Mouse (Mus musculus) cerebral cortex, adult 2 months (tissue): ENCODE results near the gene Top1.

Experiments
- WGBS: fragments of 180-500 bp; shearing (Covaris S2); methylation state at CpG from one replicate; pipeline ENCODE4 v1.1.7; 2018; 5-methylcytosine and 5-hydroxymethylcytosine counted together

Top1 gene

GRCm38 (mm10) chr2:160723613-160724375 lies 78.1 kb downstream of the Top1 start:
- WGBS = 90% methylated on average over 4 of the region's 4 CpGs

GRCm38 (mm10) chr2:160724536-160724935 lies 78.8 kb downstream of the Top1 start:
- 61% methylated on average over 5 of the region's 5 CpGs for WGBS

DNA sequence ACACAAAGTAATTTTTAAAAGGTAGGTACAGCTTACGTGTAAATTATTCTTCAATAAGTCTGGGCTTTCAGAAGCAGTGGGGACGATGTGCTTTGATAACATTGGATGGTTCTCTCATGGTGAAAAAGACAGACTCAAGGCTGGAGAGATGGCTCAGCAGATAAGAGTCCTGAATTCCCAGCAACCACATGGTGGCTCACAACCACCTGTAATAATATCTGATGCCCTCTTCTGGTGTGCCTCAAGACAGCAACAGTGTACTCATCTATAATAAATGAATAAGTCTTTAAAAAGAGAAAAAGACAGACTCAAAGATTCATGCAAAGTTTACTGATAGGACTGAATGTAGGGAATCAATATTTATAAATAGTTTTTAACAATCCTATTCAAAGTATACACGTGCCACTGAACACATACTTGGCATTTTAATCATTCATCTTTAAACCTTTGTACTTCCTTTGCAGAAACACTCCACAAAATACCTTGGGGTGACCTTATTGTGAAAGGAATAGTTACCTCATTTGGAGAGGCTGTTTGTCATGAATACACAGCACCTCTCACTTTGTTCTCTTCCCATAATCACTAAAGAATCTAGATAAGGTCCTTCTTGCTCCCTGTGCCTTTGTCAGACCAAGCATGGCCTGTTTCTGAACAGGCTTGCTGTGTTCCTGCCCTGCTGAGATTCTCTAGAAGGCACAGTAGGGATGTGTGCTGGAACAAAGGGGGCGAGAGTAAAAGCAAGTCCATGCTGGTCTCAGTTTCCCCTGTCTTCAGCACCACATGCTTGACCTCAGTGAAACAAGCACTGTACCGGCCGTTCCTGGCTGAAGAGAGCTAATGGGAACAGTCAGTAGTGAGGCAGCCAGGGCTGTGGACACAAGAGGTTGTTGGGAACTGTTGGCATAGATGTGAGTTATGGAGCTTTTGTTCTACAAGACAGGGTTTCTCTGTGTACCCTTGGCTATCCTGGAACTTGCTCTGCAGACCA lies 80.5 kb downstream of the Top1 start:
- 78% methylated on average over 6 of the region's 6 CpGs for WGBS

DNA sequence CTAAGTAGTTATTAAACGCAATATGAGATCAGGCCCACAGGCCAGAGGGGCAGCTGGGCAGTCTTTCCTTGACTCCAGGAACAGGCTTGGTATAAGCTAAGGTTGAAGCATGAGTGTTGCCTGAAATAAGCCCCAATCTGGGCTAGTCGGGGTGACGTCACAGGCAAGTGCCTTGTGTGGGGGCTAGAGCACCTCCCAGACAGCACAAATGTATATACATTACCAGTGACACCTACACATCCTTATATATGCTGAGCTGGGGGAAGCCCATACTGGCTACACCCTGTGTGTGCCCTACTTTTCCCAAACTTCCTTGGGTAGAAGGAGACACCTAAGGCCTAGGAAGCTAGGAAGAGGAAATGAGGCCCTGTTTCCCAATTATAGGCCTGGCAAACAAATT lies 83.3 kb downstream of the Top1 start:
- 68% methylated on average over 3 of the region's 3 CpGs for WGBS

DNA sequence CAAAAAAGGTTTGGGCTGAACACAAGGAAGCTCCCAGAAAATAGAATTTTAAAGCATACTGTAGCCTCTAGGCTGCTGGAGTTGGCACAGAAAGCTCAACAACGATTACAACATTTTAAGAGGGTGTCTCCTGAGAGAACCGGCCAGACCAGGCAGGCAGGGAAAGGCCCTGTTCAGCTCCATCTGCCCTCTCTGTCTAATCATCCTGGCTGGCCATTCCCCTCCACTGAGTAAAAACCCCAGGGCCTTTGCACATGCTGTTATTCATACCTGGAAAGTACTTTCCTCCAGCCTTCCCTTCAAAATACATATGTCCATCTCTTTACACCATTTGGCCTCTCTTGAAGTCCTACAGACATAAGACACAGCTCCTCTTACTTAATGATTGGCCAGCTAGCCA lies 83.7 kb downstream of the Top1 start:
- 34% methylated on average over 2 of the region's 2 CpGs for WGBS

GRCm38 (mm10) chr2:160729851-160730796 lies 84.4 kb downstream of the Top1 start:
- WGBS = 32% methylated on average over 17 of the region's 17 CpGs

- 6% methylated on average over 19 of the region's 19 CpGs for WGBS
Measured at GRCm38 (mm10) chr2:160730797-160731116, 85.1 kb downstream of the Top1 start.

DNA sequence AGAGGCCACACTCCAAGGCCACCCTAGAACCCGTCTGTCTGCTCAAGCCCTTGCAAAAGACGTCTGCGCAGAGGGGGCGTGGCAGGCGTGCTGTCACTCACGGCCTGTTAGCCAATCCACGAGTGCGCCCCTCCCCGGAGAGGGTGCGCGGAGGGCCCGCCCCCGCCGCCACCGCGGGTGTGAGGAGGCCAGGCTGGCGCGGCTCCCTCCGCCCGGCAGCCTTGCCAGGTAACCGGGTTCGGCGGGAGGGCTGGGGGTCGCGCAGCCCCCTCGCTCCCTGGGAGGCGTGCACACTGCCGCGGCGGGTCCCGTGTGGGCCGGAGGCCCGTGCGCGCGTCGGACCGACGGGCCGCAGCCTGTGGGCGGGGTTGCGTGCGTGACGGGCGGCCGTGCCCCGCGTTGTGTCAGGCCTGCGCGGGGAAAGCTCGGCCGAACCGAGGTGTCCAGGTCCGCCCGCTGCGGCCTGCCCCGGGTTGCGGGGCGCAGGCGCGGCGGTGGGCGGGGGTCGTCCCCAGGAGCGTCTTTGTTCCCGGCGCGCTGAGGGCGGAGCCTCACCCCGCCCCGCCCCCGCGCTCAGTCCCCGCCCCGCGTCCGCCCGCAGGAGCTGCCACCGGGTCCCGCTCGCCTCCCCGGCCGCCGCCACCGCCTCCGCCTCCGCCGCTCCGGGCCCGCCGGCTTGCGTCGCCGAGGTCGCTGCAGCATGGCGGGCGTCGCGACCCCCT lies 85.6 kb downstream of the Top1 start, which contains the start of gene Plcg1:
Gene Plcg1, plus strand, starts transcription at position 184 of the 722 bp plus-strand sequence.
- under 1% methylated on average over 94 of the region's 99 CpGs for WGBS

GRCm38 (mm10) chr2:160731839-160732261 lies 86.2 kb downstream of the Top1 start:
- 2% methylated on average over 32 of the region's 32 CpGs for WGBS

GRCm38 (mm10) chr2:160732420-160732995 lies 86.8 kb downstream of the Top1 start:
- 16% methylated on average over 9 of the region's 9 CpGs for WGBS

- 27% methylated on average over 7 of the region's 7 CpGs for WGBS
Measured at GRCm38 (mm10) chr2:160733131-160733531, 87.4 kb downstream of the Top1 start.

DNA sequence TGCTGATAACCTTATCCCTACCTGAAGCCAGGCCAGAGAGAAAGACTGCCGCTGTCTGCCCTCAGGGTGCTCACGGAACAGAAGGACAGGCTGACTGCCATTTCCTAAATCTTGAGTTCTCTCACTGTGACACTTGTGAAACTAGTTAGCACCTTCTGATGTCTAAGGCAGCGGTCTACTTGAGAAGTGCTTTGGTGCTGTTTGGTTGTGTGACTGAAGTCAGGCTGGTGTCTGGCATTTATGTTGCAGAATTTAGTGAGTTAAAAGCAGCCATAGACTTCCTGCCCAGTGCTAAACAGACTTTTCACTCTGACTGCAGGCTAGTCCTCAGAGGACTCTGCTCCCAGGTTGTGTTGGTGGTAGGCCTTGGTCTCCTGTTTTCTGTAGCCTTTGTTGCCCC lies 88.6 kb downstream of the Top1 start:
- WGBS = 60% methylated on average over 3 of the region's 3 CpGs

DNA sequence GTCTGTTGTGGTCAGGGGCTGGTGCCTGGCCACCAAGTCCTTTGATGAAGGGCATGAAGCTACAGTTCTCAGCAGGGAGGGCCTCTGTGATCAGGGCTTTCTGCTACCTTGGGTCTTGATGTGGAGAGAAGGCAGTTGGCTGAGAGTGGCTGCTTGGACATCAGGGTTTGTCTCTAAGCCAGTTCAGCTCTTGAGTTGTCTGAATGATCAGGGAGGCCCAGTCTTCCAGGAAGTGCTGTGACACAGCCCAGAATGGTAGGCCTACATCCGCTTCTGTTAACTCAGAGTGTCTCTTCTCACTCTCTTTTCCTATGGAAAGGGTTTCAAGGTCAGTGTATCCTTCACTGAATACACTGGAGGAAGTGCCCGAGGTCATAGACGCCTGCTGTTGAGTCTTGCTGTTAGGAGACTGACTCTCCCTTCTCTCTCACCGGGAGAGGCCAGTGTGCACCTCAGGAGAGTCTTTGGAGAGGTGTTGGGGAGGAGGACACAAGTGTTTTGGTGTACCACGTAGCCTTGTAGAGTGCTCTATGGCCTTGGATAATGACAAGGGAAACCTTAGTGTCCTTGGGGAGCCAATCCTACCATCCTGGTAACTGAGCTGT lies 90.1 kb downstream of the Top1 start:
- 79% methylated on average over 5 of the region's 5 CpGs for WGBS

DNA sequence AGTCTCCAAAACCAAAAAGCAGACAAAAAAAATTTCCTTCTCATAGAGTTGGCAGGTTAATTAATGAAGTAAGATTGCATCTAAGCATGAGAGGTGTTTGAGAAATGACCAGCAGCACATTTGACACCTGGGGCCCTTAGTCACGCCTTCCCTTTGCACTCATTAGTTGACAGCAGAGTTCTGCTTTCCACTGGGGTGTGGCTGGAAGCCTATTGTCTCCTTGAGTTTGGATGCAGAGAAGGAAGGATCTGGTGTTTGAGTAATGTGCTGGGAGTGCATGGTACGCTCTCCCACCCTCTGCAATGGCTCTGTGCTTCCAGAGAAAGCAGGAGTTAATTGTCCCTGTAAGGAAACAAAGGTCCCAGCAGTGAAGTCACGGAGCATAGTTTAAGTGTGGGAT lies 90.8 kb downstream of the Top1 start:
- 83% methylated on average over 3 of the region's 3 CpGs for WGBS

- whole genome bisulfite sequencing = 49% methylated on average over 5 of the region's 5 CpGs
Measured at GRCm38 (mm10) chr2:160738354-160738753, 92.7 kb downstream of the Top1 start.

- WGBS = 40% methylated on average over 2 of the region's 2 CpGs
Measured at GRCm38 (mm10) chr2:160739647-160740356, 94.1 kb downstream of the Top1 start.

DNA sequence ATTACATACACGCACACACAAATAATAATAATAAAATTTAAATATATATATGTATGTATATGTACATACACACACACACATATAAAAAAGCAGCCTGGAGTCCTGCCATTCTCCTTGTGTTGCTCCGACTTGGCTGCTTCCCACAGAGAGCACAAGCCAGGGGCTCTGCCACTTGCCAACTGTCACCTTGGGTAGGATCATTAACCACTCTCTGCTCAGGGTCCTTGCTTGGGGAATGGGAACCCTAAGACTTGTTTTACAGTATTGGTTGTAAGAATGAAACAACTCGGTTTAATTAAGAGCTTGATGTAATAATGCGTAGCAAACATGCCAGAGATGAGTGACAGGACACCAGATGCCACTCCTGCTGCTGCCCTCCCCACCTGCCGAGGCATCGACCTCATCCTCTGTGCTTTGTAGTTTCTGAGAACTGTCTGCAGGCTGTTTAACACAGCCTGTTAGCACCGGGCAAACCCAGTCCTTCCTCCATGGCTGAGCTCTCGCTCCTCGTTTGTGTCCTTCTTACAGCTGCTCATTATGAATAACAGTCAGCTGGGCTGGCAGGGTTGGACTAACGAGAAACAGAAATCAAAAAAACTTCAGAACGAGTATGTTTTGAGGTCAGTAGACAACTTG lies 95.0 kb downstream of the Top1 start:
- WGBS = 39% methylated on average over 11 of the region's 11 CpGs

DNA sequence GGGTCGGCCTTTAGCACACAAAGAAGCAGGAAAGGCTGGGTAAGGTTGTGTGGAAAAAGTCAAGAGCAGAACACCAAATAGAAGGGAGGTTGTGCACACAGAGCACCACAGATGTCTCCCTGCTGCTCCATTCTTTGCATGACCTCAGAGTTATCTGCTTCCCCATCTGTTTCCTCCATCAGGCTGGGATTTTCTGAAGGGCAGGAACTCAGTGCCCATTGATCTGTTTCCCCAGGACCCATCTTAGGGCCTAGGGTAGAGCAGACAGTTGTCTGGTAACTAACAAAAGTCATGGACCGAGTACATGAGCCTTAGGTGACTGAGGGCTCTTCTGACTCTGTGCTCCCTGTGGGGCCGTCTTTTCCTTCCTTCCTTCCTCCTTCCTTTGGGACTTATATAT lies 95.9 kb downstream of the Top1 start:
- 57% methylated on average over 3 of the region's 3 CpGs for WGBS

GRCm38 (mm10) chr2:160742161-160742609 lies 96.5 kb downstream of the Top1 start:
- WGBS = 55% methylated on average over 1 of the region's 1 CpGs
